Mouse (Mus musculus) monocyte, adult 59 days (primary cell): ENCODE results near the gene V1ra8. TPM values are rescaled to one million over a fixed set of nuclear protein-coding genes. Genes with fewer than 3 reads are reported as not detected.

Experiments
- total RNA-seq, 2 experiments: library from RNA; stranded (reverse); gene quantifications; one replicate each; pipeline ENCODE4 v1.2.4; 2023

V1ra8 gene
- not detected for total RNA-seq

GRCm38 (mm10) chr6:90202493-90202892 lies at the start of gene V1ra8:
Gene V1ra8 (plus strand): TSS chr6:90202793.

GRCm38 (mm10) chr6:90174508-90174907 lies 28.1 kb upstream of the V1ra8 start, which contains the start of gene Vmn1r52:
Gene Vmn1r52 (plus strand): TSS chr6:90174808.

GRCm38 (mm10) chr6:90224338-90224737 lies 21.7 kb downstream of the V1ra8 start, which contains the start of gene Vmn1r53:
Gene Vmn1r53 (minus strand): TSS chr6:90224438.

GRCm38 (mm10) chr6:90246000-90246399 lies 43.4 kb downstream of the V1ra8 start, which contains the start of gene Vmn1r54:
Gene Vmn1r54 (plus strand): TSS chr6:90246300.

Other genes with a start within 250 kb of the V1ra8 start
- gene Vmn1r46, start 233.5 kb upstream of the V1ra8 start, total RNA-seq = not detected
- not detected for gene Vmn1r47, start 186.6 kb upstream of the V1ra8 start, total RNA-seq
- not detected for gene Vmn1r48, start 166.0 kb upstream of the V1ra8 start, total RNA-seq
- gene Vmn1r49, start 124.3 kb upstream of the V1ra8 start, total RNA-seq = not detected
- gene Vmn1r50, start 101.4 kb upstream of the V1ra8 start, total RNA-seq = not detected
- not detected for gene Vmn1r51, start 80.2 kb upstream of the V1ra8 start, total RNA-seq
- gene Vmn1r52, start 28.0 kb upstream of the V1ra8 start, total RNA-seq = not detected
- not detected for gene Vmn1r53, start 21.6 kb downstream of the V1ra8 start, total RNA-seq
- gene Vmn1r54, start 43.5 kb downstream of the V1ra8 start, total RNA-seq = not detected
- not detected for gene BC048671, start 98.4 kb downstream of the V1ra8 start, total RNA-seq
- gene Chst13, start 122.4 kb downstream of the V1ra8 start, total RNA-seq = 1 to 10 TPM; 2.8 to 3.8 TPM
- not detected for gene Uroc1, start 130.5 kb downstream of the V1ra8 start, total RNA-seq
- 10 to 100 TPM; 18.9 to 24.6 TPM for gene Zxdc, start 166.7 kb downstream of the V1ra8 start, total RNA-seq
- gene Cfap100, start 226.0 kb downstream of the V1ra8 start, total RNA-seq = not detected